Mouse (Mus musculus) bone marrow macrophage, adult 2 months (primary cell): Measurements from ENCODE around the gene Cdc37l1.

Experiments used
- CTCF ChIP-seq: IDR thresholded peaks from 2 replicates; pipeline ENCODE4 v1.5.1; 2012; ENCODE audit warnings: low read depth, mild to moderate bottlenecking, low read length, moderate library complexity
- POLR2A ChIP-seq: IDR thresholded peaks from 2 replicates; pipeline ENCODE4 v1.6.1; 2012; ENCODE audit warnings: mild to moderate bottlenecking, low read depth, low read length, borderline replicate concordance

- TF ChIP-seq CTCF (no peak), POLR2A (no peak)
These were observed 41.6 kb downstream of the Cdc37l1 start for GRCm38 (mm10) chr19:29031788-29032187.
